Mouse (Mus musculus): ENCODE data around the gene Crtac1.
A peak's percentile ranks its signal among the peaks of the same experiment; 100 is the strongest.

The Crtac1 gene

DNA sequence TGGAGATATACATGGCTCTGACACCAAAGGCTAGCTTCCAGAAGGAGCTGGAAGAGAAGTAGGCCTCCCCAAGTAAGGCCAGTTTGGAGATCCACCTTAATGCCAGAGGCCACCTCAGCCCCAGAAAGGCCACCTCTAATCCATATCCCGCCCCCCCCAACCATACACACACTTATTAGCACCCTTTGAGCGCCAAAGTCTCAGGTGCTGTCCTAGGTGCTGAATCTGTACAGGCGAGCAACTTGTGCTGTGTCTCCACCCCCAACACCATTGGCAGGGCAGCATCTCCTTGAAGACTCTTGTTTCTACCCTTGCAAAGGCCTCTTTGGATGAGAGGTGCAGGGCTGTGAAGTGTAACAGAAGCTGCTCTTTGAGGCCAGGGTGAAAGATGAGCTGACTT is 6.4 kb downstream of the Crtac1 start:
- DNase-seq (ENCODE audit: low read depth): peak; percentile 32

DNA sequence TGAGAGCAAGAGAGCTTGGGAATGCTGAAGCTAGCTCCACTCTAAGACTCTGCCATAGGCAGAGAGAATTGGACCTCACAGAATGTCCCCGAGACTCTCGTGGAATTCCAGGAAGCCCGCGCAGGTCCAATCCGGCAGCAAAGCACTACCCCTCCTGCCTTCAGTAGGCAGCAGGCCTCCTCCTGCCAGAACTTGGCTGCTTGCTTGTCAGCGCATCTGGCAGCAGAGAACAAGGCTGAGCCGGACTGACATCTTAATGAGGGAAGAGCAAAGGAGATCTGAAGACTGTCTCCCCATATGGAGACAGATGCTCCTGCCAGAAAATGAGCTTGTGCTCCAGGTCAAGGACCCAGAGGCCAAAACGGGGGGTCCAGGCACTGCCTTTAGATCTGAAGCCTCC is 16.5 kb downstream of the Crtac1 start:
- DNase-seq (ENCODE audit: low read depth): no peak

DNA sequence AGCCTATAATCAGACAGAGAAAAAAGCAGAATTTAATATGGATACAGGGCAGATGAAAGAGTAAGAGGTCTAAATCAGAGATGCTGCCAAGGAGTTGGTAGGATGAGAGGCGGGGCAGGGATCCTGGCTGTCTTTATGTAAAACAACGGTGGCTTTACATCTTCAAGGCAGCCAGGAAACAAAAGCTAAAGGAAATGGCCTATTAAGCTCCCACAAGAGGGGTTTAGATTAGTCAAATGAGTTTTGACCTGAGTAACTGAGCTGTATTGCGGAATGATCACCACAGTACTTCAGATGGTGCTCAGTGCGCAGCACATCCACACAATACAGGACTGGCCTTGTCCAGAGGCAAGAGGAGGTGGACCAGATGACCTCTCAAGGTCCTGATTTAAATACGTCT is 21.7 kb downstream of the Crtac1 start:
- no peak for DNase-seq (ENCODE audit: low read depth)

DNA sequence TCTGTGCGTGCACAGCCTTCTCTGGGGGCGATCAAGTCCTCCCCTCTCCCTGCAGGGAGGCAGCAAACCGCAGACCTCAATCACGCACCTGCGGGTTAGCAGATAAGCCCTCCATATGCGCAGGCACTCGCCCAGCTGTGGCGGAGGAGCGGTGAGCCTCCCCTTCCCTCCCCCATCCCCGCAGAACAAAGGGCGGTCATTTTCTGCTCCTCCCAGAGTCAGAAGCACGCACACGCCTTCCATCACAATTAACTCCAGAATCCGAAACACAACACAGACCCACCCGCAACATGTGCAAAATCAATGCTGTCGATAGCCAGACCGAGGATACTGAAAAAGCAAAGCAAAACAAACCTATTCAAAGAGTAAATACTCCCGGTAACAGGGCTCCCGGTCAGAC is 22.4 kb downstream of the Crtac1 start:
- no peak for DNase-seq (ENCODE audit: low read depth)

DNA sequence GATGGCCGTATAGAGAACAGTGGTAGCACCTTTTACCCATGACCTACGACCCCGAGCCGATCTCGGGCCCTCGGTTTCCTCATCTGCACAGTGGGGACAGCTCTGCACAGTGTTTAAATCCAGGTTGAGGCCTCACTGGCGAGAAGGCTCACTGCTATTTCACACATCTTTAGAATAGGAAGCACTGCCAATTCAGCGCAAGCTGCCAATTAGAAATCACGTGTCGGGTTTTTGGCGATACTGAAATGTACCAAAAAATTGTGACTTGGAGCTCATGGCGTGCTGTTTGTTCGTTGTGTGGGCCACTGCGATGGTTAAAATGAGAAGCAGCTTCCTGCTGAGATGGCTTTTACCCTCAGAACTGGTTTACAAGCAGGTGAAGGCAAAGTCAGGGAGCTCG is 27.2 kb downstream of the Crtac1 start:
- DNase-seq (ENCODE audit: low read depth): no peak

DNA sequence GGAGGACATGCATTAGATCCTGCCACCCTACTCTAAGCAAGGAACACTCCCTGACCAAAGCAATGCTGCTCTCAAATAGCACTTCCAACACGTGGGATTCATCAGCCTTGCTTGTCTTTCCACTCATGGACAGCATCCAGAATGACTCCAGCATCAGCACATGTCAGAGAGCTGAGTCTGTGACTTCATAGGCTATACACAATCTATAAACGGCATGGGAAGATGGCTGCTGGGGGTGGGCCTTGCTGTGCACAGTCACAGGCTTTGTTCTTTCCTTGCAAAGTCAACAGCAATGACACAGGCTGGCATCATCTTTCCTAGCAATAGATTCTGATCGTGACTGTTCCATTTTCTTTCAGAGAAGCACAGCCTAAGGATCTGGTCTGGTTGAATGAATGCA is 31.6 kb downstream of the Crtac1 start:
- no peak for DNase-seq (ENCODE audit: low read depth)

DNA sequence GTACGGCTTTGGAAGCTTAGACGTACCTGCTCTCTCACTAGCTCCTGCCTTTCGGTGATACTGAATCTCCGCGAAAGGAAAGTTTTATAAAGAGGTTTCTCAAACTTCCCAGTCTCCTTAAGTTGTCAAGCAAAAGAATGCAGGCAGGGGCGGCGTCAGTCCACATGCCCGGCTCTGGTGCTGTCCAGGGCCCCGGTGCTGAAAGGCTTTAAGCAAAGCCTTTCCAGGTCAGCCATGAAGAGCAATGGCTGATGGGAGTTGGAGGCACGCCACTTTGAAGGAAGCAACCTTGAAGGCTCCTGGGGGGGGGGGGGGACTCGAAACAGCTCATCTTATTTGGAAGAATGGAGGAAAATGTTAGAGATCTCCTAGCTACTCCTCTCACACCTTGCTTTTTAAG is 34.3 kb downstream of the Crtac1 start:
- DNase-seq (ENCODE audit: low read depth): peak; percentile 9

DNA sequence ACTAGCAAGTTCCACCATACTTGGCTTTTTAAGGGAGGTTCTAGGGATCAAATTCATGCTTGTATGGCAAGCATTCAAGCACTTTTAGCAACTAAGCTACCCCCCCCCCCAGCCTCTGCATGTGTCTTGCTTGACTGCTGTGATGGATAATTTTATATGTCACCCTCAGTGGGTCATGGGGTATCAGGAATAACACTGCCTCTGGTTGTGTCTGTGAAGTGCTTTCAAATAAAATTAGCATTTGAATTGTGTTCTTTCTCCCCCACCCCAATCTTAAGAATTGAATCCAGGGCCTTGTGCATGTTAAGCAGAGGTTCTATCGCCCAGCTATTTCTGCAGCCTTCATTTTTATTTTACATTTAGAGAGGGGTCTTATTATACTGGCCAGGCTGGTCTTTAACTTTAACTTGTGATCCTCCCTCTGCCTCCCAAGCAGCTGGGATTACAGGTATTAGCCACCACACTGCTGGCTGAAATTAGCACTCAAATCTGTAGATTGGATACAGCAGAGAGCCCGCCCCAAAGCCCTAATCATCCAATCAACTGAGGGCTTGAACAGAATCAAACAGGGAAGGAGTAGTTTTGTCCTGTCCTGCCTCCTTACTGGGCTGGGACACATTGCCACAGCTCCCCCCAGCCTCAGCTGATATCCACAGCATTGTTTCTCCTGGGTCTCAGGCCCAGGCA is 36.6 kb downstream of the Crtac1 start:
- DNase-seq (ENCODE audit: low read depth): no peak

DNA sequence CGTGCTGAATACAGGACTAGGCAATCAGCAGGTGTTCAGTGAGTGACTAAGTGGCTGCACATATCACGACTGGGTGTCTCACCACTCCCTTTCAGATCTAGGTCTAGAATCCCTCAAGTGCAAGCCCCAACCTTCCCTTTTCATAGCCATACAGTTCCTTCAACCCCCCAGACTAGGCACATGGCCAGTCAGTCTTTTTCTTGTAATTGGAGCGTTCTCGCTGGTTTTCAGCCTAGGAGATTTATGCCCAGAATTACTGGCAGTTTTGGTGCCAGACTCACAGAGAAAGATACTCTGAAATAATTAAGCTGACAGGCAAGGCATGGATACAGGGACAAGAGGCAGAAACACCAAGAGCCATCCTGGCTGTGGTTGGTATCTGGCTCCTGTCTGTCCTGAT is 37.7 kb downstream of the Crtac1 start:
- no peak for DNase-seq (ENCODE audit: low read depth)

DNA sequence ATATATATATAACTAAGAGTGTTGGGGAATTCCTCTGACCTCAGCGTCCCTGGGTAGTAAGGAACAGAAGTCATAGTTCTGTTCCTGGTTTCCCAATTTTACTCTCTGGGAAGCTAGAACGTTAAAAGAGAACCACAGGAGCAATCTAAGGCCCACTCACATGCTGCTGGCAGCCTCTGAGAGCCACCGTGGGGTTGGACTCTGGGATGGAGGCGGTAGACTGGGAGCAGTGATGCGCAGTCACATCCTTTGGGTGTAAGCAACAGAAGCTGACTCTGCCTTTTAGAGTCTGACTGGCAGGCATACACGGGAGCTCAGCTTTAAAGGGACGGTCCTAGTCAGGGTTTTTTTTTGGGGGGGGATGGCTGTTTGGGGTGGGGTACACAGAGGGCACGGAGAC is 39.5 kb downstream of the Crtac1 start:
- no peak for DNase-seq (ENCODE audit: low read depth)

DNA sequence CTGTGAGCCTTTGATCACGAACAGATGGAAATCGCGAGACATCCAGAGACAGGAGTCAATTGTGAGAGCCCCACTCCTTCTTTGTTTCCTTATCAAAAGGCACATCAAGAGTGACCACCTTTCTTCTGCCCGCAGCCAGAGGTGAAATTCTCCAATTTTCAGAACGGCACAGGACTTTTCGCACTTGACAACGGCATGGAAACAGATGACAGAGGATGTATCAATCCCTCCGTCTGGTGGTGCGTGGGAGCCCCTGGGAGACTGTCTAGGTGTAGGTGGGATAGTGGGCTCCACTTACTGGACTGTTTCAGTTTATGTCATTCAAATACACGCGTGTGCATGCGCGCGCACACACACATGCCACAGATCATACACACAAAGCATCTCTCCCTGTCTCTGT is 42.0 kb downstream of the Crtac1 start:
- DNase-seq (ENCODE audit: low read depth): no peak

DNA sequence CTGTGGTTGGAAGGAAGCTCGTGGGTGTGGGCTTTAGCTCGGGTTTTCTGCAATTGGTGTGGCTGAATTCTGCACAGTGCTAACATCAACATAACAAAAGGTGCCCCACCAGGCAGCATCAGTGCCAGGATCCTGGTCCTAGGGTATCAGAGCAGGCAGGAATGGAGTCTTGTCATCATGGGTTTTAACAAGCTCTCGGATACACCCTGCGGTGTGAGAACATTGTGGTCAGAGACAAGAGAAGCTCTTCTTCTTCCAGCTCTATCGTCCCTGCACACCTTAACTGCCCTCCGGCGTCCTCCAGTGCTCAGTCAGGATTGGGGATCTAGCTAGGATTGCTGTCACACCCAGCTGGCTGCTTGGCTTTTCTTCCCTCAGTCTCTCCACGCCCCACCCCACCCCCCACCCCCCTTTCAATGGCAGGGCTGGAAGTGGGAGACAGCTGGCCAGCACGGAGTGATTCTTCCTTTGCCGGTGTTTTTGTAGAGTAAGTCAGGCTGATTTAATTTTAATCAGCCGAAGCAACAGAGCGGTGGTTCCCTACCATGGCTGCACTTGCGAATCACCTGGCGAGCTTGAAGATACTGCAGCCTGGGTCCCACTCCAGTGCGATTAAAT is 46.5 kb downstream of the Crtac1 start:
- no peak for DNase-seq (ENCODE audit: low read depth)

DNA sequence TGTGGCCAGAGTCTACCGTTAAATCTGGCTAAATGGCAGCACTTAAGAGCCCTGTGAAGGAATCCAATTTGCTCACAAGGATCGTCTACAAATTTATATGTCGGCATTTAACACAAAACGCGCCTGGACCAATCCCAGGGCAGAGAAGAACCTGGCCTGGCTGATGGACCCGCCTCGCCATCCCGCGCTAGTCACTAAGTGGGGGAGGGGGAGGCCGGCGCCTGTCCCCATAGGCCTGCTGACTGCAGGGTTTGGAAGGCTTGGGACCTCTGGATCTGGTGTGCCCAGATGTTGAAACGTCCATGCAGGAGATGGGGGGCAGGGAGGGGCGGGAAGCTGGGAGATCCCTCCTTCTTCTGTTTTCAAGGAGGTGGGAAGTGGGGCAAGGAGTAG is 50.6 kb downstream of the Crtac1 start:
- no peak for DNase-seq (ENCODE audit: low read depth)

DNA sequence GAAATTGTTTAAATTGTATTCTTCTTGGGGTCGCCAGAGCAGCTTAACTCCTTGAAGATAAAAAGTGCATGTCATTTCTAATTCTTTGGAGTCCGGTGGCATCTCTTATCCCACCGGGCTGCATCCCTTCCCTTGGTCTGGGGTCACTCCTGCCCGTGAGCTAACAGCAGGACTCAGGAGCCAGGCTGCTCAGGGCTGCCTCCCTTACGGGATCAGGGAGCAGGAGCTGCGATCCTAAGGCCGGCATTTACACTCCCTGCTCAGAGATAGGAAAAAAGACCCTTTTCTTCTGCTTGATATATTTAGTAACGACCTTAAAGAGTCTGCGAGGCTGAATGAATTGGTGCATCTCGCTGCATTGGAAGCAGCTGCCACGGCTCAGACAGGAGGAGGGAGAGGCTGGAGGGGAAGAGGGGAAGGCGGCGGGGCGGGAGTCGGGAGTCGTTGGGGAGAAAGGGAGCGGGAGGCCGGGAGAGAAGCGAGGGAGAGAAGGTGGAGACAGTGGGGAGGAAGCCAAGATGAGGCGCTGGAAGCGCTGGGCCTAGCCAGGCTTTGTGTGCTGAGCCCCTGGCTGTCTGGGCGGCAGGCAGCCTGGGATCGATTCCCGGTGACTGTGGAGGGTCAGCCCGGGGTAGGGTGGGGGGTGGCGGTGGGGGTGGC is 51.1 kb downstream of the Crtac1 start:
- DNase-seq (ENCODE audit: low read depth): no peak

DNA sequence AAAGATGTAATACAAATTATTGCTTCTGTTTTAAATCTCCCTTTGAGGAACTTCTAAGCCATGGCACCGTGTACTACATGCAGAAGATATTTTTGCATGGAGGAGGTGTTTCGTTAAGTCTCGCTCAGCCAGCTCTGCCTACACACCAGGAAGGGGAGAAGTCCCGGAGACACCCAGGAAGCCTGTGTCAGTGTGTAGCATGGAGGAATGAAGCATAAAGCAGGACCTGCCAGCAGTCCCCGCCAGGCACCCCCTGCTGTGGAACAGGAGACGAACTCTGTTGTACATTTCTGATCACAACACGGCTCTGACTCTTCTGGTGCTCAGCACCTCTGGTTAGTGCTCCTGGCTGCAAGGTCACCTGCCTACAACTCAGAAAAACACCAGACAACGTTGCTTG is 51.8 kb downstream of the Crtac1 start:
- no peak for DNase-seq (ENCODE audit: low read depth)

DNA sequence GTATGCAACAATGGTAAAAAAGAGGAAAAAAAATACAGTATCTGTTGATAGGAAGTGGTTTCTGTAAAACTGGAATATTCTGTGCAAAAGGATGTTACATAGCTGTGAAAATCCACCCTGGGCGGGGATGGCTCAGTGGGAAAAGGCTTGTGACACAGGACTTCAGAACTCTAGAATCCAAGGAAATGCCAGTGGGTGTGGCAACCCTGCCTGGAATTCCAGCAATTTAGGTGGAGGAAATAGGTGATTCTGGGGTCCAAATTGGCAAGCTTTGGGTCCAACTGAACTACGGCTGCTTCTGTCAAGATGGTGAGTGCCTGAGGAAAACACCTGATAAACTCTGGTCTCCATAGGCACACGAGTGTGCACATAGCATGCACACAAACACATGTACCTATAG is 54.4 kb downstream of the Crtac1 start:
- DNase-seq (ENCODE audit: low read depth): no peak

DNA sequence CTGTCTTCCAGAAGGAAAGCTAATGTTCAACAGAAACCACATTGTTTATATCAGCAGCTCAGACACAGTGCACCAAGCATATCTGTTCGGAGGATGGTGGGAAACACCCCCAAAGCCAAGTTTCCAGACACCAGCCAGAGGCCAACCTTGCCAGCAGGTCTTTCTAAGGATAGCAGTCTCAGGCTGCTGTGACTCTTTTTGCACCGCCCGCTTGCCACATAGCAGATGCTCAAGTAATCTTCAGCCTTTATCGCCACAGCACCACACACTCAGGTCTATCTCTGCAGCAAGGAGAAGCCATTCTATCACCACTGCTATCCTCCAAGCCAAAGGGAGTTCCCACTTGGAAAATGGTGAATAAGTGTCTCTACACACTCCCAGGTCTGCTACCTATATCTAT is 68.0 kb downstream of the Crtac1 start:
- no peak for DNase-seq (ENCODE audit: low read depth)

DNA sequence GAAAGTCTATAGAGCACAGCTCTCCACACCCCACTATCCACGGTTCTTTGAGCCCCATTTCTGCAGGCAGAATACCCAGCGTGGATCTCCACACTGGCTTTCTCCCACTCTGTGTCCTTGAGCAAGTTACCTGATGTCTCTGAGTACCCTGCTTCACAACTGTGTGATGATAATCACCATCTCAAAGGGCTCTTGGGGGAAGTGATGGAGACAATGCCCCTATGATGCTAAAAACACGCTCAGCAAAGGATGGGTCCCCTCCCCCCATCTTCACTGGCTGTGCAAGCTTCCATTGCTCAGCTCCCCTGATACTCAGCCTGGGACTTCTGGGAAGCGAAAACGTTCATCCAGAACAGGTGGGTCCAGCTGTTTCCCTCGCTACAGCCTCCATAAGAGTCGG is 73.2 kb downstream of the Crtac1 start:
- no peak for DNase-seq (ENCODE audit: low read depth)

DNA sequence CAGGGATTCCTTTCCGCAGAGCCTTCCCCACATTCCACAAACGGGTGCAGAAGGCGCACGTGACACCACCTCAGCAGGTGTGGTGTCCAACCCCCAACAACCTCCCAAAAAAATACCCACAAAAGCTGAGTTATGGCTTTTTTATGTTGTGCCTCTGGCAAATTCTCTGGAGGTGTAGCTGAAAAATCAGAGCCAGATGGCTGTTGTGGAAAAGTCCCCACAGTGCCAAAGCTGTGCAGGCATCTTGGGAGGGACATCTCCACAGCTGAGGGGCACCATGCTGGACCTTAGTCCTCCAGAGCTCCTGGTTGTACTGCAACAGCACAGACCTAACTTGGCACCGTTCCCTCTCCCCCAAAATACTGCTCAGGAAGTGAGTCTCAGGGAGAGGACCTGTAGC is 74.7 kb downstream of the Crtac1 start:
- DNase-seq (ENCODE audit: low read depth): no peak

DNA sequence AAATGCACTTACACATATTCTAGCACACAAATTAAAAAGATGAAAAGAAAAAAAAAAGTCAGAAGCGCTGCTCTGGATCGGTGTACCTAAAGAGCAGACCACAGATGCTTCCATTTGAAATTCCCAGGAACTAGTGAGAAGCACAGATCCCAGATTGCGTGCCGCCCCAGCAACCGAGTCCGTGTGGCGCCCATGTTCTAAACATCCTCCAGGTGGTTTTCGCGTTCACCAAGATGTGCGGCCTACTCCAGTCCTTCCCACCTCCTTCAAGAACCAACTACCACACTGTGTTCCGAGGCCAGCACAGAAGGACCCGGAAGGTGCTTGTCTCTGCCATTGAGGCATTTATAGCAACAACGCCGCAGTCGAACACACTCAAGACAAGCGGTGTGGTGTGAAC is 76.1 kb downstream of the Crtac1 start:
- no peak for DNase-seq (ENCODE audit: low read depth)

DNA sequence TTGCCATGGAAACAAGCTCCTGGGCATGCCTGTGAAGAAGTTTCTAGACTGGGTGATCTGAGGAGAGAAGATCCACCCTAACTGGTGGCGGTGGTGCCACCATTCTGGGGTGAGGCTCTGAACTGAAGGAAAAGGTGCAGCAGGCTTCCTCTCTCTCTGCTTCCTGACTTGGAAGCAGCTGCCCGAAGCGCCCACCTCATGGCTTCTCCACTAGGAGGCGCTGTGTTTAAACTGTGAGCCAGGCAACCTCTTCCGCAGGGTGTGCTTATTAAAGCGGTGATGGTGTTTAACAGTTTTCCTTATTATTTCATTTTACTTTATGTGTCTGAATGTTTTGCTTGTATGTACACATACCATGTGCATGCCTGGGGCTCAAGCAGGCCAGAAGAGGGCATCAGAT is 90.4 kb downstream of the Crtac1 start:
- peak; percentile 7 for DNase-seq (ENCODE audit: low read depth)

DNA sequence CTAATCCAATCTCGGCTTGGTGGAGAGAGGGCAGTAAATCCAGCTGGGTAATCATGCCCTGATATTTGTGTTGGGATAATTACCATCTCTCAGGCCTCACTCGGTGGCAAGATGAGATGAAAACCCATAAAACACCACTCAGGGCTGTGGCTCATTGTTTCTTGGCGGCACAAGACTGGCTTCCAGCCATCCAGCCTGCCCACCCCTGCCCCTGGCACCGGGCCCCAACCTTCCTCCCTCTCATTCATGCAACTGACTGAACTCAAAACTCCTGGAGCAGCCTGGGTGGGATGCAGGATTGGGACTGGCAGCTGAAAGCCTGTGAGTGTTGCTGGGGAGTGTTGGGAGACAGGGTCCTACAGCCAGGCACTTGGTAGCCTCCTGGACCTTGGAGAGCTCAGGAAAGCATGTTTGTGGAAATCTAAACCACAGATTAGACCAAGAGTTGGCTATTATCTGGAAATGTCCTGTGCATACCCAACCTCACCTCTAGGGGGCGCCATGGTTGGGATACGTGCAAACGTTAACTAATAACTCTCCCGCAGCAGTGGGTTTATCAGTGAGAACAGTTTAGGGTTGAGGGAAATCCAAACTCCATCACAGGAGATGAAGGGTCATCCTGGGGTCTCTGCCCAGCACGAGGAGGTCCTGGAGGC is 99.4 kb downstream of the Crtac1 start:
- no peak for DNase-seq (ENCODE audit: low read depth)

DNA sequence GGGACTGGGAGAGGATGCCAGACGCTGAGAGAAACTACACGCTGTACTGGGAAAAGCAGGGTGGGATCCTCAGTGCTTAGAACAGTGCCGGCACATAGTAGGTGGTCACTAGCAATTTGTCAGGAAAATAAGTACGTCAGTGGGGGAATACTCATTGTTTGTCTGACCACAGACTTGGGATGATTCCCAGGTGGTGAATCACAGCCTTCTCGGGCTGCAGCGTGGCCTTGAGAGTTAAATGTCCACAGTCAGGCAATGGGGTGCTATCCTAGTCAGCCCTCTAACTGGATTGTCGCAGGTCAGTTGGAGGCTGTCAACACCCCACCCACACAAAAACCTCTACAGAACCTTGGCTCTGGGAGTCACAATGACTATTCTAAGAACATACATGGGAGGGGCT is 100.1 kb downstream of the Crtac1 start:
- no peak for DNase-seq (ENCODE audit: low read depth)

Measured in c-Kit-positive CD71-positive TER-119-negative erythroid progenitor cells, embryonic 14.5 days (primary cell).